Mouse (Mus musculus) thymus, adult 2 months (tissue): ENCODE measurements around the gene Micall1.

Source experiments
- CTCF ChIP-seq: fragments of 200-500 bp; IDR thresholded peaks from 2 replicates; pipeline ENCODE4 v1.5.1; 2012; ENCODE audit warnings: mild to moderate bottlenecking, control low read depth, low read length, moderate library complexity, borderline replicate concordance; ENCODE audit not compliant: control insufficient read depth, poor library complexity, insufficient read depth; ENCODE audit errors: extremely low read depth
- POLR2A ChIP-seq: fragments of 200-500 bp; IDR thresholded peaks from 2 replicates; pipeline ENCODE4 v1.6.1; 2012; ENCODE audit warnings: mild to moderate bottlenecking, low read length, control low read depth, moderate library complexity; ENCODE audit not compliant: control insufficient read depth, poor library complexity, insufficient read depth; ENCODE audit errors: extremely low read depth

DNA sequence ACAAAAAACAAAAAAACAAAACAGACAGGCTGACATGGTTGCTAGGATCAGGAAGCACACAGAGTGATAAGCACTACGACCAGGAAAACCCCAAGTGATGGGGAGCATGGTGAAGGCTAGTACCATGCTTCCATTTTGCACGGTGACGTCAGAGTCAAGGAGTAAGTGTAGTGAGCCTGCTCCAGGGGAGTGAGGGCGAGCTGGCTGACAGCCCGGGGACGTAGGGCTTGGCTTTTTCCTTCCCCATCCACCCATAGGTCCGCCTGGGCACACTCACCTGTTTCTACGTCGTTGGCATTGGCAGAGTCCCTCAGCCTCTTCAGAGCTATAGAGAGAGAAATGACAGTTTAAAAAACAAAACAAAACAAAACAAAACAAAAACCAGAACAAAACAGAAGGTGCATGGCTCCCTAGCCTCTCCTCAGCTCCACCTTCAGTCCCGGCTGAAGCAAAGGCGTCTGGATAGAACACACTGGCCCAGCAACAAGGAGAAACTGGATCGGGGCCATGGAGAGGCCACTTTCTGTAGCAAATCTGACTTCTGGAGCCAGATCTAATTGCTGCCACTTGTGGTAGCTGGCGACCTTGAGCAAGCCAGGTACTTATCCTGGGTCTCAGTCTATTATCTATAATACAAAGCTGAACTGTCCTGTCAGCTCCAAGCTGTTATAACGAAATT is 47.7 kb upstream of the Micall1 start:
- TF ChIP-seq CTCF (no peak), POLR2A (no peak)
